Mouse (Mus musculus) embryo, embryonic 10 days (tissue): ENCODE results near the gene Ppfibp1.
A peak's percentile ranks its signal among the peaks of the same experiment; 100 is the strongest.

Experiments used
- DNase-seq: peaks from one replicate; pipeline ENCODE4 v3.0.0-alpha.2; 2015; ENCODE audit warnings: low spot score

Ppfibp1 gene

GRCm38 (mm10) chr6:146995878-146996277 lies 107.6 kb downstream of the Ppfibp1 start:
- no peak for DNase-seq

DNA sequence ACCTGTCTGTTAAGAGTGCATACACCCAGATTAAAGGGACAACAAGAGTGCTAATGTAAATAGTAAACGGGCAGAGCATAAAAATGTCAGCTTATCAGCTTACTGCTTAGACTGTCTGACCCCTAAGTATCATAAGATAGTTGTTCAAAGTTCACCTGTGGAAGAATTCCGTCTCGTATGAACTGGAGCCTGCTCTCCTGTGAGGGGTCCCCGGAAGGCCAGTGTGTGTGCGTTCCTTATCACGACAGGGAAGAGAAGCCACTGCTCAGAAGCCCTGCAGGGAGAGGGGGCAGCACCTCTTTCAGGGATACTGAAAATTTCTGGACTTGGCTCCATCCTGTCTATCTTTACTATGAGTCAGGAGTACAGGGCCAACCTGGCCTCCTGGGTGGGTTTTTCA lies 108.7 kb downstream of the Ppfibp1 start:
- DNase-seq = no peak

- DNase-seq = no peak
Measured at GRCm38 (mm10) chr6:146998710-146999109, 110.4 kb downstream of the Ppfibp1 start.

GRCm38 (mm10) chr6:146999302-146999701 lies 111.0 kb downstream of the Ppfibp1 start:
- no peak for DNase-seq

DNA sequence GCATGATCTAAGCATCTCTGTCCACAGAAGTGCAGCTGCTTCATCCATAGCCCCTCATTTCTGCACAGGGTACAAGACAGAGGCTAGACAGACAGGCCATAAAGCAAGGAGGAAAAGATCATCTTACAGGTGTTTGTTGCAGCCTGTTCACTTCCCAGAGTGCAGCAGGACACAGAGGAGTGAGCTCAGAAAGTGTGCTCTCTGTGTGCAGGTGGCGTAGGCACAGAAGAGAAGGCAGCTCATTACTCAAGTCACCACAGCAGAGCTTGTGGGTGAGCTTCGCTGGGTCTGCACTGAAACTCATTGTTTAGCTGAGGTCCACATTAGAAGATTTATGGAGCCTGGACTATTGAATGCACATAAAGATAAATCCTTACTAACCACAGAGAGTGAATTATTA lies 111.5 kb downstream of the Ppfibp1 start:
- DNase-seq = no peak

- peak; percentile 72 for DNase-seq
Measured at GRCm38 (mm10) chr6:147008148-147008547, 119.9 kb downstream of the Ppfibp1 start.

- DNase-seq = no peak
Measured at GRCm38 (mm10) chr6:147010358-147010757, 122.1 kb downstream of the Ppfibp1 start.

GRCm38 (mm10) chr6:147010811-147011520 lies 122.7 kb downstream of the Ppfibp1 start:
- no peak for DNase-seq

GRCm38 (mm10) chr6:147011555-147011954 lies 123.3 kb downstream of the Ppfibp1 start:
- no peak for DNase-seq

DNA sequence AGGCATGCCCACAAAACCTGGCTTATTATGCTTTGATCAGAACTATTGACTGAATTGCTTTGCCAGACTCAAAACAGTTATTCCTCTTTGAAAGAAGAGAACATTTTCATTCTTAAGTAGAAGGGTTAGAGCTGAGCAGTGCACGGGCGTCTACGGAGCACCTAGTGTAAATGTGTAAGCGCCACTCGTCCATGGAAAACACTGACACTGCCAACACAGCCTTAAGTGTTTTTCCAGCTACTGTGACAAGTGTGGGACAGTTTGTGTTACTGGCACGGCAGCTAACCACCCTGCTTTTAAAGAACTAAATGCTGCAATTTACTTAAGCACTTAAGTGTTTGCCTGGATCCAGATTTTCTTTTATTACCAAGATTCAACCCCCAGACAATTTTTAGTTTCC lies 123.7 kb downstream of the Ppfibp1 start:
- no peak for DNase-seq

DNA sequence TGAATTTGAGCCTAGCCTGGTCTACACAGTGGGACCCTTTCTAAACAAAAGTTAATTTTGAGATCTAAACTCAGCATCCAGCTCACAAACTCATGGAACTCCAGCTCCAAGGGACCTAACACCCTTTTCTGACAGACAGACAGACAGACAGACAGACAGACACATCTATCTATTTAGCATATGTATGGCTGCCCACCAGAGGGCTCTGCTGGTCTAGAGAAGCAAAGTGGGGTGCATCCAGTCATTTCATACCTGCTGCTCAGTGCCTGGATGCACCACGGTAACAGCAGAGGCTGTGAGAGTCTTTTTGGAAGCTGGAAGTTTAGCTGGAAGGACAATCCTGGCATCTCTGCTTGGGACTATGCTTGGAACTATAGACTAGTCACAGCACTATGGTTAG lies 125.3 kb downstream of the Ppfibp1 start:
- DNase-seq = no peak

DNA sequence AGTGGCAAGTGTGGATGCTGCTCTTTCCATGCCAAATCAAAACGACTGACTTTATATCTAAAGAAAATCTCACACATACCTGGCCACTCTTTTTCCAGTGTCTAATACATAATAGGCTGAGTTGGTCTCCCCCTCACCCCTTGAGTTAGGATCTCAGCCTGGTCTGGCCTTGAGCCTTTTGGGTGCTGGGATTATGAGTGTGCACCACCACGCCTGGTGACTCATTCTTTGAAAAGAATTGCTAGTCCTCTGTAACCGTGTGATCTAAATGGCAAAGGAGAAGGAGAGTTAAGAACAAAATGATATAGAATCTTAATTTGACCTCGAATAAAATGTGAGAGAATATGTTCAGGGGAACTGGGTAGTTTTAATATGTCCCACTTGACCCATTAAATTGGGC lies 129.6 kb downstream of the Ppfibp1 start:
- DNase-seq = no peak

GRCm38 (mm10) chr6:147018364-147018763 lies 130.1 kb downstream of the Ppfibp1 start:
- DNase-seq = no peak

DNA sequence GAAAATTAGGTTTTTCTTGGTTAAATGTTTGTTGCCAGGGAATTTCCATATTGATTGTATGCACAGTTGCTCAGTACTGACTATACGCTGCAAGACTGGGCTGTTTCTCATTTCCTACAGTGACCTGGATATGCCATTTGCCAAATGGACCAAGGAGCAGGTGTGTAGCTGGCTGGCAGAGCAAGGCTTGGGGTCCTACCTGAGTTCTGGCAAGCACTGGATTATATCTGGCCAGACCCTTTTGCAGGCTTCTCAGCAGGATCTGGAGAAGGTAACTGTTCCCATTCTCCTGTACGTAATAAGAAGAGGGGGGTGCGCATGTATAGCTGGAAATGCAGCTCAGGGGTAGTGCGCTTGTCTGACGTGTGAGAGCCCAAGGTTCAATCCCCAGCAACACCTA lies 132.9 kb downstream of the Ppfibp1 start:
- no peak for DNase-seq

DNA sequence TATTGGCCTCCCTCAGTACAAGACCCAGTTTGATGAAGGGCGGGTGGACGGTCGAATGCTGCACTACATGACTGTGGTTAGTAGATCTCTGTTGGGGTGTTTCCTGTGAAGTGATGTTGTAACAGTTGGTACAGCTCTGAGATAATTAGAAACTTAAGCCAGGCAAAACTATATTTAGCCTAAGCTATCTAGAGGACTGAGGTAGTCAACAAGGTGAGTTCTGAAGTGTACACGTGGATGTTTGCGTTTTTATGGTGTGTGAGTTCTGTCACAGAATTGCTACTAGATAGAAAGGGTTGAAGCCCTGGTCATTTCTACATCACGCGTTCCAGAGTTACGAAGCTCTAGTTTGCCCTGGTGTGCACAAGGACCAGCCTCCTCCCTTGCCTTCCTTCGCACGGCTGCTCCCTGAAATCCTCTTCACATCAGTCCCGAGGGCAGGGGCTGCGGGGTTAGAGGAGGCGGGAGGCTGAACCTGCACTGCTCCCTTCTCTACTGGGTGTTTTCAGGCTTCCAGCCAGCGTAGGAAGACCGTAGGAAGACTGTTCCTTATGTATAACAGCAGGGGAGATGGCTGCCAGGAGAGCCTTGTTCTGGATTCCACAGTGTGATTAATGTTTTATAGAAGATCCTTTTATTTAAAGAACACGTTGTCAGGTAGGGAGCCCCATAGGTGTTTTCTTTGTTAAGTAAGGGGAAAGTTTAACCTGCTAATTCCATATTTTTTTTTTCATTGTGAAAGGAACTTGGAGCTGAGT lies 134.3 kb downstream of the Ppfibp1 start:
- DNase-seq = no peak

DNA sequence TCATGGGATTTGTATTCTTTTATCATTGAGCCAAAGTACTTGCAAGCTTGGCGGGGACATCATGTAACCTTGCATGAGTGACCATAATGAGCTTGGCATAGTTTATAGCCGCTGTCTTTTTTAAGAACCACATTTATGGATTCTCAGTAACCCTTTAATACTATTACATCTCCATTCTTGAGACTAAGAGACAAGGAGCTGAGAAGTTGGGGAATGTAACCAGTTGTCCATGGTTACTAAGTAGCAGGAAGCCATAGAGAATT lies 134.8 kb downstream of the Ppfibp1 start:
- DNase-seq = no peak

GRCm38 (mm10) chr6:147023568-147023967 lies 135.3 kb downstream of the Ppfibp1 start:
- no peak for DNase-seq

DNA sequence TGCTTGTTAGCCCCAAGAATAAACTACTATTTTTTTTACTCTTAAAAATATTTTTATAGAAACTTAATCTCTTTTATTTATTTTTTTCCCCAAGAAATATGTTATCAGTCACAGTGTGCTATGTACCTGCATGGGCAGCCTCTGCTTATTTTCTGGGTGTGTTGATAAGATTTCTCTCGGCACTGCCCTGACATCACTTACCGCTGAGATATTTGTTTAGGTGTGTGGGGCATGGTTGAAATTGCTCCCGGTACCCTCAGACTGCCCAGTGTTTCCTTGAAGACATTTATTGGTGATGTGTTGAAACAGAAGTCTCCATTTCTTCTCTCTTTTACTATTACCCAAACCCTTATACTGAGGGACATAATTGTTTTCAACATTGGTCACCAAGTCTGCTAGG lies 136.5 kb downstream of the Ppfibp1 start:
- DNase-seq = no peak

GRCm38 (mm10) chr6:147028396-147028795 lies 140.1 kb downstream of the Ppfibp1 start:
- no peak for DNase-seq

DNA sequence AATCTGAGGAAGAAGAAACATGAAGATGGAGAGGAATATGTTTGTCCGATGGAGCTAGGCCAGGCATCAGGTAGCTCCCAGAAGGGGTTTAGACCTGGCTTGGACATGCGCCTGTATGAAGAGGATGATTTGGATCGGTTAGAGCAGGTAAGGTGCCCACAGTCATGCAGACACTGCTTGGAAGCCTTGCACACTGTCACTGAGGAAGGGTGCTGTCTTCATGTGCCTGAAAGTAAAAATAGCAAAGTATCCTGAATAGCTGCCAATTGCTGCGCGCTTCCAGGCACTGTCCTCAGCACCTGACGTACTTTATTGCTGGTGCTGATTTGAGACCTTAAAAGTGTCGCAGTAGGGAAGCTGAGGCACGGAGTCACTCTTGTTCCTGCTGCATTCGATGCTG lies 141.3 kb downstream of the Ppfibp1 start:
- DNase-seq = no peak

- no peak for DNase-seq
Measured at GRCm38 (mm10) chr6:147030096-147030885, 142.0 kb downstream of the Ppfibp1 start.

DNA sequence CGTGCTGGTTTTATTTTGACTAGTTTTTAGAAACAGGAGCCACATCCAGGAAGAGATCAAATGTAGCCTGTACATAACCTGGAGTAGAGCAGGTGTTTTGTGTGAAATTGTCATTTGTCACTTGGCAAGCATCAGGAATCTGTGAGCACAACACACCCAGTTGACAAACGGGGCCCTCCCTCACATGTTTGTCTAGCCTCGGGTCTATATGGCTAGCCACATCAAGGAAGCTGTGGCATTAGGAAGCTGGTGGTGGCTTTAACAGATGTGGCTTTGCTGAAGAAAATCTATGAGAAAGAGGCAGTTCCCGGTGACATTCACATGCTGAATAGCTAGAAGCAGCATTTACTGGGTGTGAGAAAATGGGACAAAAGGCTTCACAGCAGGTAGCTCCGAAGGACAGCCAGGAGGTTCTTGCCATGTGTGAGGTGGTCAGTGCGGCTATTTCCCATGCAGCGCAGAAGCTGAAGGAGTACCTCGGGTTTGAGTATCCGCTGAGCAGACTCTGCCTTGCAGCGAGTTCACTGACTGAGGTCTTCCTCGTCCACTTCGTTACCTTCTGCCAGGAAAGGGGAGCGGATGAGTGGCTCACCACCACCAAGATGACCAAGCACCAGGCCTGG lies 144.1 kb downstream of the Ppfibp1 start, which contains the start of gene Rep15:
TSS of gene Rep15 (plus strand) at position 282 of the 623 bp plus-strand sequence.
- DNase-seq = no peak
